Mouse (Mus musculus): Measurements from ENCODE around the gene Gse1. TPM values are rescaled to one million over a fixed set of nuclear protein-coding genes. Genes with fewer than 3 reads are reported as not detected.

The Gse1 gene
- polyA plus RNA-seq, 1 experiment from 2014 or later, result 12.2 TPM

GRCm38 (mm10) chr8:120230081-120230480 is 1.8 kb downstream of the Gse1 start:
- Histone ChIP-seq H3K9ac (replicated peaks) (peak overlapping the region; percentile 44), H3K9me3 (replicated peaks) (no peaks in the 10 kb centered on the region), H3K4me1 (peaks cover 90% of the 10 kb centered on the region), H3K27ac (replicated peaks) (no peak overlapping the region), H3K4me2 (peak overlapping the region; percentile 83), H3K27me3 (replicated peaks) (no peaks in the 10 kb centered on the region), H3K4me3 (replicated peaks) (peak overlapping the region; percentile 64), H3K36me3 (no peaks in the 10 kb centered on the region)
- 10% methylated on average over 22 of the region's 22 CpGs for WGBS
- no peak for ATAC-seq (ENCODE audit: low FRiP score)

GRCm38 (mm10) chr8:120230715-120231614 is 2.7 kb downstream of the Gse1 start:
- H3K4me2 ChIP-seq, result peak overlapping the region; percentile 83
- H3K9me3 ChIP-seq (replicated peaks), result no peaks in the 10 kb centered on the region
- H3K4me3 ChIP-seq (replicated peaks), result peak overlapping the region; percentile 64
- H3K36me3 ChIP-seq, result no peaks in the 10 kb centered on the region
- no peak overlapping the region for H3K27ac ChIP-seq (replicated peaks)
- peaks cover 86% of the 10 kb centered on the region for H3K4me1 ChIP-seq
- no peaks in the 10 kb centered on the region for H3K27me3 ChIP-seq (replicated peaks)
- ATAC-seq (ENCODE audit: low FRiP score), result no peak
- H3K9ac ChIP-seq (replicated peaks), result peak overlapping the region; percentile 44
- WGBS, result 24% methylated on average over 18 of the region's 18 CpGs

GRCm38 (mm10) chr8:120231870-120232269 is 3.6 kb downstream of the Gse1 start:
- ATAC-seq (ENCODE audit: low FRiP score), result no peak
- Histone ChIP-seq H3K9ac (replicated peaks) (peak overlapping the region; percentile 26; the same call in 1 of the 2 replicates), H3K27ac (replicated peaks) (no peak overlapping the region), H3K27me3 (replicated peaks) (no peaks in the 10 kb centered on the region), H3K4me1 (peaks cover 77% of the 10 kb centered on the region), H3K4me2 (peak overlapping the region; percentile 83), H3K36me3 (no peaks in the 10 kb centered on the region), H3K4me3 (replicated peaks) (peak overlapping the region; percentile 64), H3K9me3 (replicated peaks) (no peaks in the 10 kb centered on the region)
- WGBS, result 59% methylated on average over 3 of the region's 3 CpGs

- Histone ChIP-seq H3K27ac (replicated peaks) (no peak overlapping the region), H3K4me2 (peak overlapping the region; percentile 83), H3K27me3 (replicated peaks) (no peaks in the 10 kb centered on the region), H3K36me3 (no peaks in the 10 kb centered on the region), H3K4me3 (replicated peaks) (peak overlapping the region; percentile 64), H3K4me1 (peaks cover 72% of the 10 kb centered on the region), H3K9me3 (replicated peaks) (no peaks in the 10 kb centered on the region), H3K9ac (replicated peaks) (peak overlapping the region; percentile 26)
- WGBS, result 44% methylated on average over 4 of the region's 4 CpGs
- ATAC-seq (ENCODE audit: low FRiP score), result no peak
These were observed 4.1 kb downstream of the Gse1 start for GRCm38 (mm10) chr8:120232398-120232797.

- Histone ChIP-seq H3K9ac (replicated peaks) (peak overlapping the region; percentile 26), H3K4me3 (replicated peaks) (peak overlapping the region; percentile 64), H3K4me2 (peak overlapping the region; percentile 83), H3K4me1 (peaks cover 66% of the 10 kb centered on the region), H3K9me3 (replicated peaks) (no peaks in the 10 kb centered on the region), H3K27me3 (replicated peaks) (no peaks in the 10 kb centered on the region), H3K36me3 (no peaks in the 10 kb centered on the region), H3K27ac (replicated peaks) (no peak overlapping the region)
- WGBS, result 25% methylated on average over 13 of the region's 13 CpGs
- no peak for ATAC-seq (ENCODE audit: low FRiP score)
These were observed 4.7 kb downstream of the Gse1 start for GRCm38 (mm10) chr8:120232913-120233312.

GRCm38 (mm10) chr8:120234457-120234856 is 6.2 kb downstream of the Gse1 start:
- Histone ChIP-seq H3K9me3 (replicated peaks) (no peaks in the 10 kb centered on the region), H3K4me2 (peak overlapping the region; percentile 22), H3K36me3 (no peaks in the 10 kb centered on the region), H3K9ac (replicated peaks) (no peak overlapping the region), H3K27me3 (replicated peaks) (no peaks in the 10 kb centered on the region), H3K4me3 (replicated peaks) (no peak overlapping the region), H3K27ac (replicated peaks) (peak overlapping the region; percentile 54; the same call in 1 of the 2 replicates), H3K4me1 (peaks cover 59% of the 10 kb centered on the region)
- WGBS, result 50% methylated on average over 12 of the region's 12 CpGs
- ATAC-seq (ENCODE audit: low FRiP score), result no peak

- 52% methylated on average over 8 of the region's 8 CpGs for WGBS
- no peak for ATAC-seq (ENCODE audit: low FRiP score)
- Histone ChIP-seq H3K9me3 (replicated peaks) (no peaks in the 10 kb centered on the region), H3K27ac (replicated peaks) (peak overlapping the region; percentile 54), H3K27me3 (replicated peaks) (no peaks in the 10 kb centered on the region), H3K36me3 (no peaks in the 10 kb centered on the region), H3K4me3 (replicated peaks) (no peak overlapping the region), H3K4me1 (peaks cover 55% of the 10 kb centered on the region), H3K4me2 (peak overlapping the region; percentile 22), H3K9ac (replicated peaks) (0 out of 2 replicates have a peak overlapping the region, but pooled peaks have one; percentile 14)
These were observed 6.6 kb downstream of the Gse1 start for GRCm38 (mm10) chr8:120234866-120235265.

GRCm38 (mm10) chr8:120243222-120243621 is 15.0 kb downstream of the Gse1 start:
- no peak overlapping the region for H3K4me2 ChIP-seq
- H3K27ac ChIP-seq (replicated peaks), result no peak overlapping the region
- ATAC-seq (ENCODE audit: low FRiP score), result no peak
- no peak overlapping the region for H3K4me3 ChIP-seq (replicated peaks)
- no peaks in the 10 kb centered on the region for H3K9me3 ChIP-seq (replicated peaks)
- no peaks in the 10 kb centered on the region for H3K27me3 ChIP-seq (replicated peaks)
- H3K4me1 ChIP-seq, result no peaks in the 10 kb centered on the region
- no peaks in the 10 kb centered on the region; the same call in 1 of the 2 replicates for H3K36me3 ChIP-seq
- WGBS, result 96% methylated on average over 4 of the region's 4 CpGs
- H3K9ac ChIP-seq (replicated peaks), result no peak overlapping the region

- 95% methylated on average over 5 of the region's 5 CpGs for WGBS
- no peak for ATAC-seq (ENCODE audit: low FRiP score)
- H3K9me3 ChIP-seq (replicated peaks), result no peaks in the 10 kb centered on the region
- no peak overlapping the region for H3K4me3 ChIP-seq (replicated peaks)
- no peak overlapping the region for H3K9ac ChIP-seq (replicated peaks)
- H3K4me2 ChIP-seq, result no peak overlapping the region
- no peak overlapping the region for H3K27ac ChIP-seq (replicated peaks)
- no peaks in the 10 kb centered on the region; the same call in 1 of the 2 replicates for H3K36me3 ChIP-seq
- H3K4me1 ChIP-seq, result no peaks in the 10 kb centered on the region
- no peaks in the 10 kb centered on the region for H3K27me3 ChIP-seq (replicated peaks)
These were observed 15.7 kb downstream of the Gse1 start for GRCm38 (mm10) chr8:120243916-120244451.

- no peak overlapping the region for H3K27ac ChIP-seq (replicated peaks)
- peaks cover 2% of the 10 kb centered on the region; the same call in 1 of the 2 replicates for H3K4me1 ChIP-seq
- no peaks in the 10 kb centered on the region; the same call in 1 of the 2 replicates for H3K36me3 ChIP-seq
- H3K4me2 ChIP-seq, result no peak overlapping the region
- 91% methylated on average over 10 of the region's 10 CpGs for WGBS
- H3K9me3 ChIP-seq (replicated peaks), result no peaks in the 10 kb centered on the region
- no peak overlapping the region for H3K4me3 ChIP-seq (replicated peaks)
- H3K9ac ChIP-seq (replicated peaks), result no peak overlapping the region
- no peaks in the 10 kb centered on the region for H3K27me3 ChIP-seq (replicated peaks)
- ATAC-seq (ENCODE audit: low FRiP score), result no peak
These were observed 16.3 kb downstream of the Gse1 start for GRCm38 (mm10) chr8:120244553-120244952.

GRCm38 (mm10) chr8:120247618-120248017 is 19.4 kb downstream of the Gse1 start:
- WGBS, result 76% methylated on average over 5 of the region's 5 CpGs
- H3K4me2 ChIP-seq, result no peak overlapping the region
- H3K4me1 ChIP-seq, result peaks cover 24% of the 10 kb centered on the region
- no peaks in the 10 kb centered on the region; the same call in 1 of the 2 replicates for H3K36me3 ChIP-seq
- H3K27ac ChIP-seq (replicated peaks), result no peak overlapping the region
- no peak overlapping the region for H3K9ac ChIP-seq (replicated peaks)
- H3K9me3 ChIP-seq (replicated peaks), result no peaks in the 10 kb centered on the region
- H3K4me3 ChIP-seq (replicated peaks), result no peak overlapping the region
- no peak for ATAC-seq (ENCODE audit: low FRiP score)
- H3K27me3 ChIP-seq (replicated peaks), result no peaks in the 10 kb centered on the region

GRCm38 (mm10) chr8:120248031-120248430 is 19.8 kb downstream of the Gse1 start:
- no peak overlapping the region for H3K9ac ChIP-seq (replicated peaks)
- no peaks in the 10 kb centered on the region for H3K9me3 ChIP-seq (replicated peaks)
- no peaks in the 10 kb centered on the region for H3K27me3 ChIP-seq (replicated peaks)
- no peaks in the 10 kb centered on the region; the same call in 1 of the 2 replicates for H3K36me3 ChIP-seq
- no peak overlapping the region for H3K27ac ChIP-seq (replicated peaks)
- H3K4me1 ChIP-seq, result peaks cover 24% of the 10 kb centered on the region
- no peak overlapping the region for H3K4me3 ChIP-seq (replicated peaks)
- no peak for ATAC-seq (ENCODE audit: low FRiP score)
- H3K4me2 ChIP-seq, result no peak overlapping the region
- whole genome bisulfite sequencing, result 85% methylated on average over 7 of the region's 7 CpGs
